Mouse (Mus musculus) lung, adult 2 months (tissue): ENCODE results near the gene Lama2.

Source experiments
- CTCF ChIP-seq: fragments of 200-500 bp; IDR thresholded peaks from 2 replicates; pipeline ENCODE4 v1.5.1; 2011; ENCODE audit warnings: mild to moderate bottlenecking, low read length, control low read depth; ENCODE audit not compliant: insufficient read depth
- POLR2A ChIP-seq: fragments of 200-500 bp; IDR thresholded peaks from 2 replicates; pipeline ENCODE4 v1.6.1; 2011; ENCODE audit warnings: low read depth, mild to moderate bottlenecking, control low read depth, low read length, borderline replicate concordance; ENCODE audit errors: extremely low read depth

GRCm38 (mm10) chr10:27116938-27117647, 502.5 kb downstream of the Lama2 start:
- no peak for TF ChIP-seq POLR2A
- no peak for TF ChIP-seq CTCF
